Mouse (Mus musculus): ENCODE results near the gene Jarid2. TPM values are rescaled to one million over a fixed set of nuclear protein-coding genes. Genes with fewer than 3 reads are reported as not detected.
"Not testable (repeated sequence)": the region's sequence is repeated elsewhere in the genome, so short reads cannot be mapped to it uniquely, and the experiment has no call there.

The Jarid2 gene
- polyA plus RNA-seq, 1 experiment from 2014 or later, result 54.5 TPM

DNA sequence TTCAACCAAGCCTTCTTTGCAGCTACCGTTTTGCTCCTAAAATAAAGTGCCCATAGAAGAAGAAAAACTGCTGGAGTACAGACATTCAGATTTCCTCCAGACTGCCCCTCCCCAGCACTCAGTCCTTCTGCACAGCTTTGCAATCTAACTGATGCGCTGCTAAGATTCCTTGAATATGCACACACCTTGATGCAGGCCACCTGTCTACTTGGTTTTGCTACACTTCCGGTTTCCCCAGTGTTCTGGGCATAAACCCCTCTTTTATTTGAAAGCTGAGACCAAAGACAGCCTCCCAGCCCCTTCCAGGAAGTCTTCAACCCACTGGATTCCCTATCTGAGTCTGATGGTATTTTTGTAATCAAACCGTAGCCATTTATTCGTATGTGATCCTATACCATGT is 18.2 kb upstream of the Jarid2 start:
- Histone ChIP-seq H3K27ac (no peak overlapping the region), H3K36me3 (no peaks in the 10 kb centered on the region), H3K9ac (replicated peaks) (no peak overlapping the region), H3K4me2 (replicated peaks) (no peak overlapping the region), H3K4me1 (replicated peaks) (peaks cover 18% of the 10 kb centered on the region), H3K27me3 (no peaks in the 10 kb centered on the region), H3K9me3 (no peaks in the 10 kb centered on the region), H3K4me3 (replicated peaks) (no peak overlapping the region)
- 76% methylated on average over 5 of the region's 5 CpGs for WGBS
- ATAC-seq, result no peak

- no peaks in the 10 kb centered on the region for H3K36me3 ChIP-seq
- ATAC-seq, result no peak
- no peaks in the 10 kb centered on the region for H3K27me3 ChIP-seq
- no peak overlapping the region for H3K9ac ChIP-seq (replicated peaks)
- peaks cover 15% of the 10 kb centered on the region for H3K4me1 ChIP-seq (replicated peaks)
- H3K4me2 ChIP-seq (replicated peaks), result no peak overlapping the region
- H3K9me3 ChIP-seq, result no peaks in the 10 kb centered on the region
- H3K27ac ChIP-seq, result no peak overlapping the region
- no peak overlapping the region for H3K4me3 ChIP-seq (replicated peaks)
- WGBS, result 45% methylated on average over 1 of the region's 1 CpGs
Observed at GRCm38 (mm10) chr13:44711882-44712281, 17.4 kb upstream of the Jarid2 start.

GRCm38 (mm10) chr13:44715187-44715885 is 13.9 kb upstream of the Jarid2 start:
- H3K9me3 ChIP-seq, result no peaks in the 10 kb centered on the region
- no peak overlapping the region for H3K4me2 ChIP-seq (replicated peaks)
- no peak overlapping the region for H3K9ac ChIP-seq (replicated peaks)
- H3K4me3 ChIP-seq (replicated peaks), result no peak overlapping the region
- H3K36me3 ChIP-seq, result no peaks in the 10 kb centered on the region
- peaks cover 11% of the 10 kb centered on the region for H3K4me1 ChIP-seq (replicated peaks)
- H3K27ac ChIP-seq, result no peak overlapping the region
- H3K27me3 ChIP-seq, result no peaks in the 10 kb centered on the region
- ATAC-seq, result no peak
- WGBS, result 20% methylated on average over 10 of the region's 10 CpGs

DNA sequence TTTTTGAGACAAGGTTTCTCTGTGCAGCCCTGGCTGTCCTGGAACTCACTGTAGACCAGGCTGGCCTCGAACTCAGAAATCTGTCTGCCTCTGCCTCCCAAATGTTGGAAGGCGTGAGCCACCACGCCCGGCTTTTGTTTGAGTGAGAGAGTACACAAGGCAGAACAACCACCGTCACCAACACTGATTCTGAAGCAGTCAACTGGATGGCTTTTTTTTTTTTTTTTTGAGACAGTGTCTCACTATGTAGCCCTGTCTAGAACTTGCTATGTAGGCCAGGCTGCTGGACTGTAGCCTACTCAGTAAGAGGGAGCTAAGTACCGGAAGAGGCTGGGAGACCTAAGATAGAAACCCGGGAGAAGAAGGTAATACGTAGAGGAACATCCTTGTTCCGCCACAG is 11.4 kb upstream of the Jarid2 start:
- H3K27ac ChIP-seq, result no peak overlapping the region
- H3K9me3 ChIP-seq, result no peaks in the 10 kb centered on the region
- no peak overlapping the region for H3K9ac ChIP-seq (replicated peaks)
- no peak overlapping the region for H3K4me2 ChIP-seq (replicated peaks)
- H3K27me3 ChIP-seq, result no peaks in the 10 kb centered on the region
- H3K4me3 ChIP-seq (replicated peaks), result no peak overlapping the region
- H3K36me3 ChIP-seq, result no peaks in the 10 kb centered on the region
- H3K4me1 ChIP-seq (replicated peaks), result peaks cover 7% of the 10 kb centered on the region
- 93% methylated on average over 9 of the region's 9 CpGs for WGBS
- ATAC-seq, result no peak

DNA sequence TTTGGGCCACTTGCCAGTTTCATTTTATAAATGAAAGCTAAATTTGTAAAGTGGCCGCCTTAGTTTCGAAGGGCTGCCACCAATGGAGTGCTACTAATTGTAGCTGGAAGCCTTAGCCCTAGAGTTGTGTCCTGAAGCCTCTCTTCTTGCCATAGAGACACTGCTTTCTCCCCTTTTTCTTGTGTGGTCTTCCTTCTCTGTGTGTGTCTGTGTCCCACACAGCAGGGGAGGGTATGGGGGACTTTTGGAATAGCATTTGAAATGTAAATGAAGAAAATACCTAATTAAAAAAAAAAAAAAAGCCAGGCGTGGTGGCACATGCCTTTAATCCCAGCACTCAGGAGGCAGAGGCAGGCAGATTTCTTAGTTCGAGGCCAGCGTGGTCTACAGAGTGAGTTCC is 10.8 kb upstream of the Jarid2 start:
- H3K4me3 ChIP-seq (replicated peaks); H3K27ac ChIP-seq; ATAC-seq; H3K4me1 ChIP-seq (replicated peaks); H3K36me3 ChIP-seq; H3K9me3 ChIP-seq; H3K4me2 ChIP-seq (replicated peaks); H3K27me3 ChIP-seq; H3K9ac ChIP-seq (replicated peaks): not testable (repeated sequence)
- WGBS, result 94% methylated on average over 5 of the region's 5 CpGs

GRCm38 (mm10) chr13:44720094-44720493 is 9.2 kb upstream of the Jarid2 start:
- no peak for ATAC-seq
- H3K9me3 ChIP-seq, result no peaks in the 10 kb centered on the region
- 80% methylated on average over 1 of the region's 1 CpGs for WGBS
- H3K36me3 ChIP-seq, result no peaks in the 10 kb centered on the region
- no peaks in the 10 kb centered on the region for H3K27me3 ChIP-seq
- H3K9ac ChIP-seq (replicated peaks), result no peak overlapping the region
- H3K4me2 ChIP-seq (replicated peaks), result no peak overlapping the region
- peaks cover 7% of the 10 kb centered on the region for H3K4me1 ChIP-seq (replicated peaks)
- no peak overlapping the region for H3K4me3 ChIP-seq (replicated peaks)
- no peak overlapping the region for H3K27ac ChIP-seq

DNA sequence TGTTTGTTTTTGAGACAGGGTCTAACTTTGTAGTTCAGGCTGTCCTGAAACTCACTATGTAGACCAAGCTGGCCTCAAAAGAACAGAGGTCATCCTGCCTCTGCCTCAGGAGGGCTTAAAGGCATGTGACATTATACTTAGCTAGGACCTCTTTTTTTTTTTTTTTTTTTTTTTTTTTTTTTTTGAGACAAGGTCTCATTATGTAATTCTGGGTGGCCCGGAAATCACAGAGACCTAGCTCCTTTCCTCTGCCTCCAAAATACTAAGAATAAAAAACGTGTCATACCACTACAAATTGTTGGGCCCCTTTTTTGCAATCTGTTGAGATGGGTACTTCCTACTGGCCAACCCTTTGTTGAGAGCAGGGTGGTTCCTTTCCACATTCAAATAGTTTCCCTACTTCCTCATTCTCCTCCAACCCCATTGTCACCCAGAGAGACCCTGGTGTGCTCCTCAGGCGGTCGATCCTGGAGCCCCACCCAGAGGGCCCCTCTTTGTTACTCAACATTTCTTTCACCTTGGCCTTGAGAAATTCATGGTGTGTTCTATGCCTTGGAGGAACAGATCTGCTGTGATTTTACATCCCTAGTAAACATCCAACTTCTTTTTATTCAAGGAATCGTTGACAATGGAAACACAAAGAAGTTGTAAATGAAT is 7.3 kb upstream of the Jarid2 start:
- Histone ChIP-seq H3K9me3 (no peaks in the 10 kb centered on the region), H3K27ac (no peak overlapping the region), H3K27me3 (no peaks in the 10 kb centered on the region), H3K4me1 (replicated peaks) (no peaks in the 10 kb centered on the region), H3K9ac (replicated peaks) (no peak overlapping the region), H3K4me3 (replicated peaks) (no peak overlapping the region), H3K4me2 (replicated peaks) (no peak overlapping the region), H3K36me3 (no peaks in the 10 kb centered on the region)
- ATAC-seq, result no peak
- 78% methylated on average over 5 of the region's 5 CpGs for WGBS

DNA sequence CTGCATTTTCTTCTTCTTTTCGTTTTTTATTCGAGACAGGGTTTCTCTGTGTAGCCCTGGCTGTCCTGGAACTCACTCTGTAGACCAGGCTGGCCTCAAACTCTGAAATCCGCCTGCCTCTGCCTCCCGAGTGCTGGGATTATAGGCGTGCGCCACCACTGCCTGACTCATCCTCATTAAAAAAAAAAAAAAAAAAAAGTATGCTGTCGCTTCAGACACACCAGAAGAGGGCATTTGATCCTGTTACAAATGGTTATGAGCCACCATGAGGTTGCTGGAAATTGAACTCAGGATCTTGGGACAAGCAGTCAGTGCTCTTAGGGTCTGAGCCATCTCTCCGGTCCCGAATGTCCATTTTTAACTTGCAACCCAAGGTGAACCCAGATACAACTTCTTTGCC is 5.8 kb upstream of the Jarid2 start:
- H3K4me1 ChIP-seq (replicated peaks); H3K27ac ChIP-seq; H3K27me3 ChIP-seq; H3K4me3 ChIP-seq (replicated peaks); H3K36me3 ChIP-seq; H3K4me2 ChIP-seq (replicated peaks); H3K9me3 ChIP-seq; H3K9ac ChIP-seq (replicated peaks); ATAC-seq: not testable (repeated sequence)
- 89% methylated on average over 9 of the region's 9 CpGs for whole genome bisulfite sequencing

GRCm38 (mm10) chr13:44728145-44728880 is 961 bp upstream of the Jarid2 start:
- Histone ChIP-seq H3K9ac (replicated peaks) (no peak overlapping the region), H3K9me3 (no peaks in the 10 kb centered on the region), H3K27me3 (no peaks in the 10 kb centered on the region), H3K27ac (no peak overlapping the region), H3K4me2 (replicated peaks) (no peak overlapping the region), H3K4me1 (replicated peaks) (peaks cover 19% of the 10 kb centered on the region), H3K36me3 (no peaks in the 10 kb centered on the region), H3K4me3 (replicated peaks) (no peak overlapping the region)
- ATAC-seq, result no peak
- WGBS, result 7% methylated on average over 1 of the region's 1 CpGs

- no peaks in the 10 kb centered on the region for H3K9me3 ChIP-seq
- H3K4me1 ChIP-seq (replicated peaks), result peaks cover 33% of the 10 kb centered on the region
- no peaks in the 10 kb centered on the region for H3K27me3 ChIP-seq
- under 1% methylated on average over 79 of the region's 87 CpGs for WGBS
- H3K4me3 ChIP-seq (replicated peaks), result peak overlapping the region; percentile 80
- H3K9ac ChIP-seq (replicated peaks), result peak overlapping the region; percentile 84
- ATAC-seq, result peak; percentile 97
- H3K36me3 ChIP-seq, result no peaks in the 10 kb centered on the region
- peak overlapping the region; percentile 85 for H3K4me2 ChIP-seq (replicated peaks)
- H3K27ac ChIP-seq, result peak overlapping the region; percentile 97
Observed at GRCm38 (mm10) chr13:44730146-44730864, 1.0 kb downstream of the Jarid2 start.

GRCm38 (mm10) chr13:44730939-44731551 is 1.8 kb downstream of the Jarid2 start:
- Histone ChIP-seq H3K27ac (peak overlapping the region; percentile 97), H3K27me3 (no peaks in the 10 kb centered on the region), H3K36me3 (no peaks in the 10 kb centered on the region), H3K4me2 (replicated peaks) (peak overlapping the region; percentile 85), H3K4me1 (replicated peaks) (peaks cover 38% of the 10 kb centered on the region), H3K9me3 (no peaks in the 10 kb centered on the region), H3K4me3 (replicated peaks) (peak overlapping the region; percentile 80), H3K9ac (replicated peaks) (peak overlapping the region; percentile 82)
- WGBS, result under 1% methylated on average over 40 of the region's 41 CpGs
- ATAC-seq, result peak; percentile 86
